Mouse (Mus musculus): ENCODE results near the gene Hoxc11. TPM values are rescaled to one million over a fixed set of nuclear protein-coding genes. Genes with fewer than 3 reads are reported as not detected.

Hoxc11 gene
- total and polyA plus RNA-seq, 3 experiments, result not detected

DNA sequence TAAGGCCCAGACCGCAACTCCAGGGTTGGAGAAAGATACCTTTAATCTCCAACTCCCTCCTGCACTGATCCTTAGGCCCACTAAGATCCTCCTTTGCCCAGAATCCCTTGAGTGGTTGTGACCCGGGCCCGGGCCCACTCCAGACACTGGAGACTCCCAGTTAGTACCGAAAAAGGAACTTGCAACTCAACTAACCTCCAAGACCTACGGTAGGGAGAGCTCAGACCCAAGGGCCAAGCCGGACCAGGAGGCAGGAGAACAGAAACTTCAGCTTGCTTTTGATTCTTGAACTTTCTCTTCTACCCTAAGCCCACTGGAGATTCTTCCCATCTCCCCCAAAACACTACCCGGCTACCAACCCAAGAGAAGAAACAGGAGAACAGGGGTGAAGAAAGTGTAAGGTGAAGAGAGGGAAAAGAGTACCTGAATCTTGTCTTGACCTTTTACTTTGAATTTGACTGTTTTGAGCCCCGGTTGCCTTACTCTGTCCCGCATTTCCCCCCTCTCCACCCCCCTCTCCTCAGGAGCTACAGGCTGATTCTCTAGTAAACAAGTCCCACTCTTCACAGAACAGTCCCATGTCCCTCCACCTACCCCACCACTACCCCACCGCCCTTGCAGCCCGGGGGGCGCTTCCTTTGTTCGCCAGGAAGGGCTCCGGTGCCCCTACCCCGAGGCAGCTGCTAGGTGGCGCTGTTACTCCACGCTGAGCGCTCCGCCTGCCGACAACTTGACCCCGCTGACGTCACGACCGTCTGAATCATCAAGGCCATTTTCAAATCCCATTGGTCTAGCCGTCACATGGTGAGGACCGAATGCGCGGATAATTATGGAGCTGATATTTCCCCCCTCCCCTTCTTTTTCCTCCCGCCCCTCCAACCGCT lies 11.9 kb downstream of the Hoxc11 start:
- Histone ChIP-seq H3K9ac (ENCODE audit: control insufficient read depth, low read depth, low read length, poor library complexity, severe bottlenecking) (peak overlapping the region; percentile 93), H3K4me3 (ENCODE audit: control insufficient read depth in 1 of 2, insufficient read depth in 1 of 2, low read depth in 2 of 2, low read length in 2 of 2) (peak overlapping the region; percentile 84 to 97)
- peak; percentile 100 for DNase-seq (ENCODE audit: low read depth, low spot score)
- TF ChIP-seq NELFE (IDR thresholded peaks at IDR 0.05; ENCODE audit: low read depth, low read length) (no peak), RCOR1 (IDR thresholded peaks at IDR 0.05; ENCODE audit: low read depth, low read length) (no peak), MXI1 (IDR thresholded peaks at IDR 0.05; ENCODE audit: low read depth, low read length) (peak; percentile 77; the same call in 1 of the 2 replicates), BHLHE40 (IDR thresholded peaks at IDR 0.05; ENCODE audit: borderline replicate concordance, low read depth, low read length) (peak; percentile 59; the same call in 1 of the 2 replicates), TBP (IDR thresholded peaks at IDR 0.05; ENCODE audit: low read depth, low read length) (no peak), MAFK (IDR thresholded peaks at IDR 0.05; ENCODE audit: borderline replicate concordance, low read depth, low read length) (no peak), MYB (IDR thresholded peaks at IDR 0.05; ENCODE audit: low read depth, low read length) (no peak), MYC (IDR thresholded peaks at IDR 0.05; ENCODE audit: low read depth, low read length) (peak; percentile 80), POLR2A (IDR thresholded peaks at IDR 0.05; ENCODE audit: control insufficient read depth in 1 of 2, insufficient read depth in 1 of 2, low read depth in 1 of 2, low read length in 2 of 2, poor library complexity in 1 of 2) (peak in 1 of 2 experiments; percentile 7; a peak in 1 of 4 replicates), JUND (IDR thresholded peaks at IDR 0.05; ENCODE audit: low read depth, low read length) (peak; percentile 88), ELF1 (IDR thresholded peaks at IDR 0.05; ENCODE audit: low read depth, low read length) (peak; percentile 53), MAZ (IDR thresholded peaks at IDR 0.05; ENCODE audit: low read depth, low read length) (no peak; the same call in 1 of the 2 replicates), ZKSCAN1 (IDR thresholded peaks at IDR 0.05; ENCODE audit: low read depth, low read length) (no peak), RAD21 (IDR thresholded peaks at IDR 0.05; ENCODE audit: low read depth, low read length) (peak; percentile 100), ZMIZ1 (IDR thresholded peaks at IDR 0.05; ENCODE audit: low read depth, low read length) (no peak), POLR2AphosphoS5 (IDR thresholded peaks at IDR 0.05; ENCODE audit: borderline replicate concordance, low read depth, low read length) (no peak), CHD1 (IDR thresholded peaks at IDR 0.05; ENCODE audit: low read depth, low read length) (no peak), EP300 (IDR thresholded peaks at IDR 0.05; ENCODE audit: low read depth in 1 of 2, low read length in 2 of 2) (peak in 1 of 2 experiments; percentile 35; a peak in 1 of 4 replicates), CHD2 (IDR thresholded peaks at IDR 0.05; ENCODE audit: low read length) (no peak), KAT2A (conservative IDR thresholded peaks at IDR 0.05; ENCODE audit: low read depth, low read length) (0 out of 2 replicates have a peak, but pooled peaks have one; percentile 28), SIN3A (IDR thresholded peaks at IDR 0.05; ENCODE audit: low read length) (peak; percentile 84; the same call in 1 of the 2 replicates), HCFC1 (IDR thresholded peaks at IDR 0.05; ENCODE audit: low read depth, low read length) (peak; percentile 77), NRF1 (IDR thresholded peaks at IDR 0.05; ENCODE audit: insufficient read depth, low read depth, low read length, poor library complexity, severe bottlenecking) (peak; percentile 35; the same call in 1 of the 2 replicates), GABPA (IDR thresholded peaks at IDR 0.05; ENCODE audit: low read depth, low read length) (peak; percentile 35; the same call in 1 of the 2 replicates), GATA1 (IDR thresholded peaks at IDR 0.05; ENCODE audit: low read depth, low read length) (peak; percentile 28; the same call in 1 of the 2 replicates), ZNF384 (IDR thresholded peaks at IDR 0.05; ENCODE audit: low read depth, low read length) (no peak; the same call in 1 of the 2 replicates), SMC3 (IDR thresholded peaks at IDR 0.05; ENCODE audit: low read depth, low read length) (peak; percentile 89), MEF2A (IDR thresholded peaks at IDR 0.05; ENCODE audit: extremely low read depth, insufficient replicate concordance, low read depth, low read length, poor library complexity, severe bottlenecking) (no peak), E2F4 (IDR thresholded peaks at IDR 0.05; ENCODE audit: borderline replicate concordance, low read depth, low read length) (no peak), USF2 (IDR thresholded peaks at IDR 0.05; ENCODE audit: borderline replicate concordance in 1 of 2, insufficient read depth in 1 of 2, low read depth in 1 of 2, low read length in 2 of 2) (peak in 1 of 2 experiments; percentile 74; a peak in 1 of 4 replicates), UBTF (IDR thresholded peaks at IDR 0.05; ENCODE audit: borderline replicate concordance, insufficient read depth, low read depth, low read length) (no peak), ETS1 (IDR thresholded peaks at IDR 0.05; ENCODE audit: low read depth, low read length) (peak; percentile 74; the same call in 1 of the 2 replicates), TCF12 (IDR thresholded peaks at IDR 0.05; ENCODE audit: low read depth, low read length) (peak; percentile 60), POLR2AphosphoS2 (IDR thresholded peaks at IDR 0.05; ENCODE audit: low read length) (no peak)

More for the DNA sequence above, 11.9 kb downstream of the Hoxc11 start:
- peaks cover 12 to 22% of the 10 kb centered on the region in 2 experiments for H3K27me3 ChIP-seq (ENCODE audit: control insufficient read depth in 1 of 2, insufficient read depth in 2 of 2, low read length in 2 of 2)
- H3K79me2 ChIP-seq (ENCODE audit: control insufficient read depth, insufficient read depth, low read length, poor library complexity), result peaks cover 29% of the 10 kb centered on the region
- peaks cover 0 to 18% of the 10 kb centered on the region in 2 experiments; a peak in 2 of 4 replicates for H3K36me3 ChIP-seq (ENCODE audit: control insufficient read depth in 1 of 2, insufficient read depth in 2 of 2, low read length in 2 of 2)
- H3K9me3 ChIP-seq (replicated peaks; ENCODE audit: insufficient read depth, low read length), result no peaks in the 10 kb centered on the region
- peak overlapping the region; percentile 25; the same call in 1 of the 2 replicates for H3K27ac ChIP-seq (ENCODE audit: control insufficient read depth, low read depth, low read length)
- peaks cover 12 to 17% of the 10 kb centered on the region in 2 experiments for H3K4me1 ChIP-seq (ENCODE audit: control insufficient read depth in 1 of 2, insufficient read depth in 2 of 2, low read length in 2 of 2)
